Comparison of ENCODE assay signal across 8 mouse cellular contexts in genomic region chr11:69613553-69614256, GRCm38 (mm10). TPM values are rescaled to one million over a fixed set of nuclear protein-coding genes. Genes with fewer than 3 reads are reported as not detected.
A peak's percentile ranks its signal among the peaks of the same experiment; 100 is the strongest.
DNase-seq lines count a peak whose midpoint lies in the region; ATAC-seq lines count a peak whose summit lies in the region.

No protein-coding gene starts in this region.

- H3K4me2 ChIP-seq in hindbrain, embryonic 16.5 days (ENCODE audit: low read length), result peak overlapping the region; percentile 33

- no peaks in the 10 kb centered on the region for H3K36me3 ChIP-seq in hindbrain, embryonic 16.5 days (ENCODE audit: control insufficient read depth, insufficient read depth, low read length)

- H3K4me1 ChIP-seq in hindbrain, embryonic 16.5 days (ENCODE audit: control insufficient read depth, insufficient read depth, low read depth, low read length), result no peaks in the 10 kb centered on the region

- peak; percentile 68; the same call in 1 of the 2 replicates for ATAC-seq in hindbrain, embryonic 16.5 days
- ATAC-seq in megakaryocyte, adult 5-6 weeks (ENCODE audit: poor library complexity, severe bottlenecking), result peak; percentile 67
- no peak for ATAC-seq in megakaryocyte-erythroid progenitor cell, adult 5-6 weeks (replicated peaks; ENCODE audit: low FRiP score, low TSS enrichment, poor library complexity, severe bottlenecking)

- peak overlapping the region; percentile 46 for H3K27ac ChIP-seq in hindbrain, embryonic 16.5 days (ENCODE audit: low read depth, low read length)

- no peak overlapping the region for H3K4me3 ChIP-seq in hindbrain, embryonic 16.5 days (ENCODE audit: low read length)

- H3K9ac ChIP-seq in hindbrain, embryonic 16.5 days (ENCODE audit: low read depth, low read length), result no peak overlapping the region

- no peaks in the 10 kb centered on the region for H3K9me3 ChIP-seq in hindbrain, embryonic 16.5 days (ENCODE audit: control insufficient read depth, low read length)

- WGBS in hindbrain, embryonic 16.5 days, result 9% methylated on average over 19 of the region's 19 CpGs

- H3K27me3 ChIP-seq in hindbrain, embryonic 16.5 days (replicated peaks; ENCODE audit: control insufficient read depth, insufficient read depth, low read length), result no peaks in the 10 kb centered on the region

- DNase-seq in R1 (ENCODE audit: low read depth, low spot score), result peak; percentile 88
- peak; percentile 86 to 91 for DNase-seq in cerebellum, postnatal 14 days
- DNase-seq in frontal cortex, postnatal 36 days (ENCODE audit: low spot score in 2 of 2), result peak; percentile 76 to 78
- peak; percentile 64 to 77 for DNase-seq in left cerebral cortex, adult 18-20 months (ENCODE audit: low spot score in 2 of 2)
- peak; percentile 57 to 74 for DNase-seq in spleen, adult 18-20 months

RNA-seq across cellular contexts. Expression of gene Shbg, which starts 4.0 kb away (rescaled TPM):
- not detected in 2 replicates for polyA plus RNA-seq in hindbrain, embryonic 16.5 days (2015; fragmentation: Nextera tagmentation; extraction: Ambion mirVana)
- not detected for total RNA-seq in left cerebral cortex, adult 18-20 months (2021)
- not detected in 2 replicates for total RNA-seq in megakaryocyte, adult 5-6 weeks (2015)
- total RNA-seq in megakaryocyte, adult 5-6 weeks (2017), result not detected in 2 replicates
- not detected in 2 replicates for total RNA-seq in megakaryocyte-erythroid progenitor cell, adult 5-6 weeks (2014; fragmentation: Nextera tagmentation)
- not detected in 2 replicates for total RNA-seq in megakaryocyte-erythroid progenitor cell, adult 5-6 weeks (2017)

RNA-seq across cellular contexts. Expression of gene Atp1b2, which starts 8.0 kb away (rescaled TPM):
- polyA plus RNA-seq in hindbrain, embryonic 16.5 days (2015; fragmentation: Nextera tagmentation; extraction: Ambion mirVana), result 105 and 117 TPM in 2 replicates
- 100 to 1,000 TPM; 392 to 424 TPM for total RNA-seq in left cerebral cortex, adult 18-20 months (2021)
- total RNA-seq in megakaryocyte, adult 5-6 weeks (2015), result 0.91 and 2.2 TPM in 2 replicates
- 0.26 and 0.45 TPM in 2 replicates for total RNA-seq in megakaryocyte, adult 5-6 weeks (2017)
- total RNA-seq in megakaryocyte-erythroid progenitor cell, adult 5-6 weeks (2014; fragmentation: Nextera tagmentation), result 291 and 408 TPM in 2 replicates
- 32.8 and 68.9 TPM in 2 replicates for total RNA-seq in megakaryocyte-erythroid progenitor cell, adult 5-6 weeks (2017)

RNA-seq across cellular contexts. Expression of gene Sat2, which starts 8.1 kb away (rescaled TPM):
- 22.6 and 26.2 TPM in 2 replicates for polyA plus RNA-seq in hindbrain, embryonic 16.5 days (2015; fragmentation: Nextera tagmentation; extraction: Ambion mirVana)
- total RNA-seq in left cerebral cortex, adult 18-20 months (2021), result 1 to 10 TPM; 8.5 to 9.5 TPM
- total RNA-seq in megakaryocyte, adult 5-6 weeks (2015), result not detected in 2 replicates
- not detected in 2 replicates for total RNA-seq in megakaryocyte, adult 5-6 weeks (2017)
- not detected in 2 replicates for total RNA-seq in megakaryocyte-erythroid progenitor cell, adult 5-6 weeks (2014; fragmentation: Nextera tagmentation)
- not detected in 2 replicates for total RNA-seq in megakaryocyte-erythroid progenitor cell, adult 5-6 weeks (2017)

RNA-seq across cellular contexts. Expression of gene Fxr2, which starts 19.1 kb away (rescaled TPM):
- polyA plus RNA-seq in hindbrain, embryonic 16.5 days (2015; fragmentation: Nextera tagmentation; extraction: Ambion mirVana), result 32.1 and 34.6 TPM in 2 replicates
- total RNA-seq in left cerebral cortex, adult 18-20 months (2021), result 100 to 1,000 TPM; 148 TPM
- 25.3 and 29.0 TPM in 2 replicates for total RNA-seq in megakaryocyte, adult 5-6 weeks (2015)
- total RNA-seq in megakaryocyte, adult 5-6 weeks (2017), result 33.3 and 36.5 TPM in 2 replicates
- total RNA-seq in megakaryocyte-erythroid progenitor cell, adult 5-6 weeks (2014; fragmentation: Nextera tagmentation), result 67.4 and 83.1 TPM in 2 replicates
- total RNA-seq in megakaryocyte-erythroid progenitor cell, adult 5-6 weeks (2017), result 36.4 and 45.6 TPM in 2 replicates

RNA-seq across cellular contexts. Expression of gene Trp53, which starts 33.5 kb away (rescaled TPM):
- polyA plus RNA-seq in hindbrain, embryonic 16.5 days (2015; fragmentation: Nextera tagmentation; extraction: Ambion mirVana), result 47.9 and 57.9 TPM in 2 replicates
- total RNA-seq in left cerebral cortex, adult 18-20 months (2021), result 10 to 100 TPM; 22.9 to 25.9 TPM
- 59.2 and 64.7 TPM in 2 replicates for total RNA-seq in megakaryocyte, adult 5-6 weeks (2015)
- total RNA-seq in megakaryocyte, adult 5-6 weeks (2017), result 21.8 and 28.3 TPM in 2 replicates
- 286 and 348 TPM in 2 replicates for total RNA-seq in megakaryocyte-erythroid progenitor cell, adult 5-6 weeks (2014; fragmentation: Nextera tagmentation)
- 59.0 and 109 TPM in 2 replicates for total RNA-seq in megakaryocyte-erythroid progenitor cell, adult 5-6 weeks (2017)

Comparison
In these comparisons a context has a peak if more than half of its experiments do, and no peak if none do; other contexts are left out.
1. RNA of gene Atp1b2, which starts 8.0 kb away (total RNA-seq): 392 to 424 TPM in left cerebral cortex, adult 18-20 months and 32.8 to 408 TPM in megakaryocyte-erythroid progenitor cell, adult 5-6 weeks; 0.26 to 2.2 TPM in megakaryocyte, adult 5-6 weeks; every median in the first group is over 10 times any median in the second.
2. RNA of gene Sat2, which starts 8.1 kb away (total RNA-seq): 8.5 to 9.5 TPM in left cerebral cortex, adult 18-20 months; not detected in megakaryocyte, adult 5-6 weeks and not detected in megakaryocyte-erythroid progenitor cell, adult 5-6 weeks; every median in the first group is over 4 times any median in the second.
3. Peak in every context shown above with its lines, with median percentiles within 50 percentile points of each other: DNase-seq.